Mouse (Mus musculus) neural tube, embryonic 13.5 days (tissue): Measurements from ENCODE around the gene Rps6kb2. TPM values are rescaled to one million over a fixed set of nuclear protein-coding genes. Genes with fewer than 3 reads are reported as not detected.

Experiments
- ATAC-seq: fragments of 200-750 bp; cut with Nextera tagmentation; 2 replicates; pipeline ENCODE4 v1.8.0; 2017; ENCODE audit warnings: low read depth, mild to moderate bottlenecking, moderate TSS enrichment, moderate library complexity
- H3K27ac ChIP-seq: fragments of 300-500 bp; sonication (generic); replicated peaks from 2 replicates; pipeline ENCODE4 v1.5.1; 2015; ENCODE audit warnings: moderate library complexity, mild to moderate bottlenecking, inconsistent platforms
- H3K27me3 ChIP-seq: fragments of 300-500 bp; sonication (generic); 2 replicates; pipeline ENCODE4 v1.6.1; 2015; ENCODE audit warnings: mild to moderate bottlenecking, inconsistent platforms
- H3K36me3 ChIP-seq: fragments of 300-500 bp; sonication (generic); 2 replicates; pipeline ENCODE4 v1.6.1; 2015; ENCODE audit warnings: mild to moderate bottlenecking, inconsistent platforms
- H3K4me1 ChIP-seq: fragments of 300-500 bp; sonication (generic); replicated peaks from 2 replicates; pipeline ENCODE4 v1.6.1; 2015; ENCODE audit warnings: inconsistent platforms
- H3K4me2 ChIP-seq: fragments of 300-500 bp; sonication (generic); 2 replicates; pipeline ENCODE4 v1.6.1; 2015; ENCODE audit warnings: inconsistent platforms, mild to moderate bottlenecking, moderate library complexity
- H3K4me3 ChIP-seq: fragments of 300-500 bp; sonication (generic); 2 replicates; pipeline ENCODE4 v1.5.1; 2015; ENCODE audit warnings: mild to moderate bottlenecking, inconsistent platforms
- H3K9ac ChIP-seq: fragments of 300-500 bp; sonication (generic); 2 replicates; pipeline ENCODE4 v1.6.1; 2015; ENCODE audit warnings: moderate library complexity, mild to moderate bottlenecking, inconsistent platforms
- H3K9me3 ChIP-seq: fragments of 300-500 bp; sonication (generic); 2 replicates; pipeline ENCODE4 v1.6.1; 2016; ENCODE audit warnings: inconsistent platforms
- WGBS: fragments of 180-500 bp; shearing (Covaris S2); methylation state at CpG from one replicate; pipeline ENCODE4 v1.1.7; 2015; 5-methylcytosine and 5-hydroxymethylcytosine counted together
- polyA plus RNA-seq: library from polyadenylated mRNA; unstranded; fragments of >200 nt; fragmentation: Nextera tagmentation; extraction: Ambion mirVana; gene quantifications from 2 replicates; pipeline ENCODE4 v1.2.1, GENCODE M21; 2015

Rps6kb2 gene
- polyA plus RNA-seq, 1 experiment from 2014 or later = 63.6 TPM

DNA sequence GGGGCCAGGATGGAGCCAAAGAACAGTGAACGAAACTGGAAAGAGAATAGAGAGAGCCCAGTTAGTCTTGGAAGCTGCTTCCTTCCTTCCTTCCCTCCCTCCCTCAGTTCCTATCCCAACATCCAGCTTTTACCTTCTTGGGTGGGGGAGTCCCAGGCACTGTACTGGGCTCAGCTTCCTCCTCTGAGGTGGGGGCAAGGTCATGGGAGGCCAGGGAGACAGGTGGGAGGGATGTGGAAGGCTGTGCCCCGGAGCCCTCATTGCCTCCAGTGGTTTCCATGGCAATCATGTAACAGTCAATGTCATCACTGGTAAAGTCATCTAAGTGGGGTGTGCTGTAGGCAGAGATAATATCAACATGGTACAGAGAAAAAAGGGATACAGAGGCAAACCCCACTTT is 32.9 kb upstream of the Rps6kb2 start:
- Histone ChIP-seq H3K27ac (peak overlapping the region; percentile 49; the same call in 1 of the 2 replicates), H3K4me1 (peaks cover 59% of the 10 kb centered on the region), H3K9ac (0 out of 2 replicates have a peak overlapping the region, but pooled peaks have one; percentile 26), H3K4me3 (no peak overlapping the region), H3K9me3 (no peaks in the 10 kb centered on the region), H3K36me3 (peaks cover 64% of the 10 kb centered on the region), H3K4me2 (no peak overlapping the region), H3K27me3 (no peaks in the 10 kb centered on the region)
- ATAC-seq = no peak
- WGBS = 56% methylated on average over 2 of the region's 2 CpGs

DNA sequence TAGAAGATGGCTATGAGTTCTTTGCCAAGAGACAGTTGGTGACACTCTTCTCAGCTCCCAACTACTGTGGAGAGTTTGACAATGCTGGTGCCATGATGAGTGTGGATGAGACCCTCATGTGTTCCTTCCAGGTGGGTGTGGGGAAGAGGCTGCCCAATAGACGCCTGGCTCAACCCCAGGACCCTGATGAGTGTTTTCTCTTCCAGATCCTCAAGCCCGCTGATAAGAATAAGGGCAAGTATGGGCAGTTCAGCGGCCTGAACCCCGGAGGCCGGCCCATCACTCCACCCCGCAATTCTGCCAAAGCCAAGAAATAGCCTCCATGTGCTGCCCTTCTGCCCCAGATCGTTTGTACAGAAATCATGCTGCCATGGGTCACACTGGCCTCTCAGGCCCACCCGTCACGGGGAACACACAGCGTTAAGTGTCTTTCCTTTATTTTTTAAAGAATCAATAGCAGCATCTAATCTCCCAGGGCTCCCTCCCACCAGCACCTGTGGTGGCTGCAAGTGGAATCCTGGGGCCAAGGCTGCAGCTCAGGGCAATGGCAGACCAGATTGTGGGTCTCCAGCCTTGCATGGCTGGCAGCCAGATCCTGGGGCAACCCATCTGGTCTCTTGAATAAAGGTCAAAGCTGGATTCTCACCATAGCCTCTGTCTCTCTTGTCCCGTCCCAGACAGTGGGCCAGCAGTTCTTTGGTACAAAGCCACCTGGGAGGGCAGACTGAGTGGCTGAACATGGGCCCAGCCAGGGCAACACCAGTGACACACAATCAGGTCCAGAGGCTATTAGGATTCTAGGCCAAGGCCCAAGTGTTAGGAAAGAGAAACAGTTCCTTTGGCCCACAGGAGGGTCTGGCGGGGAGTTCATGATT is 31.9 kb upstream of the Rps6kb2 start:
- Histone ChIP-seq H3K4me3 (no peak overlapping the region), H3K4me2 (no peak overlapping the region), H3K27ac (0 out of 2 replicates have a peak overlapping the region, but pooled peaks have one; percentile 1), H3K36me3 (peaks cover 62% of the 10 kb centered on the region), H3K9me3 (no peaks in the 10 kb centered on the region), H3K4me1 (peaks cover 48% of the 10 kb centered on the region), H3K27me3 (no peaks in the 10 kb centered on the region), H3K9ac (0 out of 2 replicates have a peak overlapping the region, but pooled peaks have one; percentile 12)
- 80% methylated on average over 12 of the region's 12 CpGs for WGBS
- ATAC-seq = no peak

DNA sequence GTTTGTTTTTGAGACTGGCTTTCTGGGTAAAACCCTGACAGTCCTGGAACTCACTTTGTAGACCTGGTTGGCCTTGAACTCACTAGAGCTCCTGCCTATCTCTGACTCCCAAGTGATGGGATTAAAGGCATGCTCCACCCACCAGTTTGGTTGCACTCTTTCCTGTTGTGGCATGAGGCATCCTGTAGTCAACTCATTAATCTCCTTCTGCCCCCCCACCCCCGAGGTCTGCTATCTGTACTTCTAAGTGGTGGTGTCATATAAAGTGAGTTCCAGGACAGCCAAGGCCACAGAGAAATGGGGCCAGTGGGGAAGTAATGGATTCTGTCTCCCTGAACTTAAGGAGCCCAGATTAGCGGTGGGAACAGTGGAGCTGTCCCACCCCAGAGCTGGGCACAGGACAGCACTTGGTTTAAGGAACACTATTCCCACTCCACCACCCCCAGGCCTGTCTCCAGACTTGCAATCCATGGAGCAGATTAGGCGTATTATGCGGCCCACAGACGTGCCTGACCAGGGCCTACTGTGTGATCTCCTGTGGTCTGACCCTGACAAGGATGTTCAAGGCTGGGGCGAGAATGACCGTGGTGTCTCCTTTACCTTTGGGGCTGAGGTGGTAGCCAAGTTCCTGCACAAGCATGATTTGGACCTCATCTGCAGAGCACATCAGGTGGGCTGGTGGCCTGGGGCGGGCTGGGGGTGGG is 31.0 kb upstream of the Rps6kb2 start:
- no peak overlapping the region for H3K4me2 ChIP-seq
- WGBS = 93% methylated on average over 8 of the region's 8 CpGs

DNA sequence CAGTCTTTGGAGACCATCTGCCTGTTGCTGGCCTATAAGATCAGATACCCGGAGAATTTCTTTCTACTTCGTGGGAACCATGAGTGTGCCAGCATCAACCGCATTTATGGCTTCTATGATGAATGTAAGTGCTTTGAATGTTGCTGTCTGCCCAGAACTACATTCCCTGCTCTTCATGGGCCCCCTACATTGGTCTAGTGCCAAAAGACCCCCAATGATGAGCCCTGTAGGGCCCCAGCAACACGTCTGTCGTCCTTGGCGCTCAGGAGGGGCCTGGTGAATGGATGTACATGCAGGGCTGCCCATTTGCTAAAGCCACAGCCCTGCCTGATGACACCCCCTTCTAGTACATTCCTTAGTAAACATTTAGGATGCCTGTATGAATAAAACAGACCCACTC is 30.0 kb upstream of the Rps6kb2 start:
- Histone ChIP-seq H3K4me1 (peaks cover 46% of the 10 kb centered on the region), H3K27me3 (no peaks in the 10 kb centered on the region), H3K36me3 (peaks cover 50% of the 10 kb centered on the region), H3K4me2 (peak overlapping the region; percentile 93), H3K27ac (peak overlapping the region; percentile 95; the same call in 1 of the 2 replicates), H3K4me3 (peak overlapping the region; percentile 97), H3K9ac (peak overlapping the region; percentile 99), H3K9me3 (no peaks in the 10 kb centered on the region)
- WGBS = 57% methylated on average over 6 of the region's 6 CpGs
- no peak for ATAC-seq

More for the DNA sequence above, 31.0 kb upstream of the Rps6kb2 start:
- ATAC-seq = no peak
- Histone ChIP-seq H3K4me3 (0 out of 2 replicates have a peak overlapping the region, but pooled peaks have one; percentile 97), H3K27me3 (no peaks in the 10 kb centered on the region), H3K9me3 (no peaks in the 10 kb centered on the region), H3K36me3 (peaks cover 54% of the 10 kb centered on the region), H3K9ac (peak overlapping the region; percentile 99; the same call in 1 of the 2 replicates), H3K4me1 (peaks cover 46% of the 10 kb centered on the region), H3K27ac (no peak overlapping the region)

DNA sequence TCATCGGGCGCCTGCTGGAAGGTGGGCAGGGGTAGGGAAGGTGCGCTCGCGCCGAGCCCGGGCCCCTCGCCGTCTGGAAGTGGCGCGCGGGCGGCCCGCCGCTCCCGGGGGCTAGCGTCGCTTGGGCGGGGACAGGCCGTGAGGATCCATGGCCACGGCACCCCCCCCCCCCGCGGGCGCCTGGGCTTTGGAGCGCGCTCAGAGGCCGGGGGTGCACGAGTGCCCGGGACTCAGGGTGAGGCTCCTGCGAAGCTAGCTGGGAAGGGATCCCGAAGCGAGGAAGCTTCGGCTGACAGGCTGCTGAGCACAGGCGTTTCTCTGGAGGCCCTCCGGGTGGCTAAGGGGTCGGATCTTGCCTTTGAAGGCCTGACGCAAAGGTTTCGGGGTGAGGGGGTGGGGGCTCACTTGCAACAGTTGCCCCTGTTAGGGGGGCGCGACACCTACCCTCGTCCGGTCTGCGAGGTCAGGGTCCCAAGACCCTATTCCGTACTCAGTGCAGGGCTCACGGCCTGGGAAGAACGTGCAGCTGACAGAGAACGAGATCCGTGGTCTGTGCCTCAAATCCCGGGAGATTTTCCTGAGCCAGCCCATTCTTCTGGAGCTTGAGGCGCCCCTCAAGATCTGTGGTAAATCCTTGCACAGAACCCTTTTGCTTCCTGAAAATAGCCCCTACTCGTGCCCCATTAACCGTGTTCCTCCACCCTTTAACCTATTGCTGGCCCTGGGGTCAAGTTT is 29.3 kb upstream of the Rps6kb2 start:
- no peaks in the 10 kb centered on the region for H3K9me3 ChIP-seq
- H3K9ac ChIP-seq = peak overlapping the region; percentile 99
- H3K27ac ChIP-seq = peak overlapping the region; percentile 95
- peaks cover 46% of the 10 kb centered on the region for H3K4me1 ChIP-seq
- H3K36me3 ChIP-seq = peaks cover 44% of the 10 kb centered on the region
- peak overlapping the region; percentile 93 for H3K4me2 ChIP-seq
- under 1% methylated on average over 52 of the region's 52 CpGs for WGBS
- peak; percentile 70 for ATAC-seq
- peak overlapping the region; percentile 97 for H3K4me3 ChIP-seq
- H3K27me3 ChIP-seq = no peaks in the 10 kb centered on the region

DNA sequence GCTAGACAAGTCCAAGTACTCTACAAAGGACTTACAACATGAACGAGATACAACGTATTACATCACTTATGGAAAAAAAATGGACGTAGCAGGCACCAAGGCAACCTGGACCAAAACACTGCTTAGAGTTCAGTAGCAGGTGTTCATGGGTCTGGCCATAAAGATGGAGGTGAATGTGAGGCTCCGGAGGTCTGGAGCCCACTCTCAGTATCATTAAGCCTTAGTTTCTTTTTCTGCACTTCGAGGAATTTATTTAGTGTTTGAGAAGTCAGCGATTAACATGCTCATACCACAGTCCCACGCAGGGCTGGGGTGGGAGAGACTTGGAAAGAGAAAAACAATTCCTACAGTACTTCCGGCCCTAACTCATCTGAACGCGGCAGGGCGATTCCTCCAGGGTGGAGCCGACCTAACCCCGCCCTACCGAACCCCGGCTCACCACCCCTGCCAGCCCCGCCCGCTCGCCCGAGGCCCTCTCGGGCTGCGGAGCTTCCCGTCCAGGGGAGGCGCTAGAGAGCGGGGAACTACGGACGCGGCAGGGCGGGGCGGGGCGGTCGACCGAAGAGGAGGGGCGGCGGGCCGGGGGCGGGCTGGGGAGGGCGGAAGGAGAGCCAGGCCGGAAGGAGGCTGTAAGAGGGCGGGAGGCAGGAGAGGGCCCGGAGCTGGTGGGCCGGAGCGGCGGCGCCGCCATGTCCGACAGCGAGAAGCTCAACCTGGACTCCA is 28.5 kb upstream of the Rps6kb2 start, which contains the start of gene Ppp1ca:
TSS of gene Ppp1ca (plus strand) at position 538 of the 723 bp plus-strand sequence.
- ATAC-seq = peak; percentile 90
- Histone ChIP-seq H3K4me1 (peaks cover 44% of the 10 kb centered on the region), H3K9me3 (no peaks in the 10 kb centered on the region), H3K9ac (peak within 1 kb of the TSS; percentile 99), H3K36me3 (peaks cover 36% of the 10 kb centered on the region), H3K4me3 (peak within 1 kb of the TSS; percentile 97), H3K27ac (peak within 1 kb of the TSS; percentile 95), H3K4me2 (peak within 1 kb of the TSS; percentile 93), H3K27me3 (no peaks in the 10 kb centered on the region)
- 6% methylated on average over 34 of the region's 47 CpGs for WGBS

DNA sequence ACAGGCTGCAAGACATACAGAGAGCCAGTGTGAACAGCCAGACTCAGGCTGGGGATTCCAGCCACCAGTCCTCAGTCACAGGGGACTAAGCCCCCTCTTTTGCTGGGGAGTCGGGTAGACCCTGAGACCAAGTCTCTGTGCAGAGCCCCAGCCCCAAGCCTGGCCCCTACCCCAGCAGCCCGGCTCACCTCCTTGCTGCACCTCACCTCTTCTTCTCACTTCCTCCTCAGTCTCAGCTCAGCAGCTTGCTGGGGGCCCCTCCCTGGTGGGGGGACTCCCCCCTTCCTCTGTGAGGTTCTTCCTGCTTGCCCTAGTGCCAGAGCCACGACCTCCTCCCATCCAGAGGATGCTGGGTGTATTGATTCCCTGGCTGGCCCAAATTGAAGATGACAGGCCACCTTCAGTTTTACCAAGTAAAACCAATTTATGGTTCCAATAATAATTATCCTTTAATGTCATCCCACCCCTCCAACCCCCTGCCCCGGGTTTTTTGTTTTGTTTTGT is 27.7 kb upstream of the Rps6kb2 start, which contains the start of gene Tbc1d10c:
TSS of gene Tbc1d10c (minus strand) at position 454 of the 504 bp plus-strand sequence.
- 65% methylated on average over 4 of the region's 4 CpGs for WGBS
- H3K4me2 ChIP-seq = peak within 1 kb of the TSS; percentile 93
- no peaks in the 10 kb centered on the region for H3K9me3 ChIP-seq
- H3K27ac ChIP-seq = peak within 1 kb of the TSS; percentile 95
- peaks cover 36% of the 10 kb centered on the region for H3K4me1 ChIP-seq
- no peaks in the 10 kb centered on the region for H3K27me3 ChIP-seq
- peaks cover 28% of the 10 kb centered on the region for H3K36me3 ChIP-seq
- H3K9ac ChIP-seq = peak within 1 kb of the TSS; percentile 99
- peak within 1 kb of the TSS; percentile 97 for H3K4me3 ChIP-seq
- ATAC-seq = no peak

DNA sequence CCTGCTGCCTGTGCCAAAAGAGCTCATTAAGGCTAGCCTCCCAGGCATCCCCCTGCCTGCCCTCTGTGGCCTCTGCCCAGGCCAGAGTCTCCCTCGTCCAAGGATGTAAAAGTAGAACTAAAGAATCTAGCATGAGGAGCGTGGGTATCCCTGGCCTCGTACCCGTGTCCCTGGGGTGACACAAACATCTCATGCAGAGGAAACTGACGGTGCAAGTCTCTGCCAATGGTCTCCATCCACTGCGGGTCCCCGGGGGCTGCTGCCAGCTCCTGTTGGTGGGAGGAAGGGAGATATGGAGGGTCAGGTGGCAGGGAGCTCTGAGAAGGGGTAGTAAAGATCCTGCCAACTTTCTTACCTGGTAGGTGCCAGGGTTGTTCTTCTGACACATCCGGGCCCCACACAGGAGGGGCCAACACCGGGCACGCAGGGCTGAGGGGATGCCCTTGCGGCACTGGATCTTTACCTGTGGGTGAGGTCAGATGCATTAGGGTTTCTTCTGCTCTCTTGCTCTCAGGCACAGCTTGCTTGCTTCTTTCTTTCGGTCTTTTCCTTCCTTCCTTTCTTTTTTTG is 26.0 kb upstream of the Rps6kb2 start:
- no peak for ATAC-seq
- Histone ChIP-seq H3K9ac (no peak overlapping the region), H3K9me3 (no peaks in the 10 kb centered on the region), H3K36me3 (peaks cover 11% of the 10 kb centered on the region), H3K27me3 (no peaks in the 10 kb centered on the region), H3K4me2 (no peak overlapping the region), H3K4me3 (no peak overlapping the region), H3K27ac (no peak overlapping the region), H3K4me1 (peaks cover 29% of the 10 kb centered on the region)
- WGBS = 83% methylated on average over 12 of the region's 12 CpGs

DNA sequence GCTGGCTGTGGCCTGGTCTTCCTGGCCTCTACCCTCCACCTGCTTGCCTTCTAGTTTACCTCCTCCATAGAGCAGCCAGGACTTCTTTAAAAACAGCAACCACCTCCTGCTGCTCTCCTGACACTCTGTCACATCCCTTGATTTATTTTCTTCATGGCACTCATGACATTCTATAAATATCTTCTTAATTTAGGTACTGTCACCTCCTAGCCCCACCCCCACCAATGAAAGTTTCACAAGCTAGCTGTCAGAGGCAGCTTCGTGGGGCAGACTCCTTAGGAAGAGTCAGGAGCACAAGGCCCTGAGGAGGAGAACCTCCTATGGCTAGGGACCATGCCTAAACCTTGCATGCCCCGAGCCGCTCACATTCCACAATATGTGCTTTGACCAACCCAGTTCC is 24.1 kb upstream of the Rps6kb2 start:
- Histone ChIP-seq H3K4me2 (no peak overlapping the region), H3K27ac (no peak overlapping the region), H3K9me3 (no peaks in the 10 kb centered on the region), H3K4me1 (peaks cover 25% of the 10 kb centered on the region), H3K36me3 (no peaks in the 10 kb centered on the region), H3K27me3 (no peaks in the 10 kb centered on the region), H3K4me3 (no peak overlapping the region), H3K9ac (no peak overlapping the region)
- WGBS = 72% methylated on average over 3 of the region's 3 CpGs
- no peak for ATAC-seq

DNA sequence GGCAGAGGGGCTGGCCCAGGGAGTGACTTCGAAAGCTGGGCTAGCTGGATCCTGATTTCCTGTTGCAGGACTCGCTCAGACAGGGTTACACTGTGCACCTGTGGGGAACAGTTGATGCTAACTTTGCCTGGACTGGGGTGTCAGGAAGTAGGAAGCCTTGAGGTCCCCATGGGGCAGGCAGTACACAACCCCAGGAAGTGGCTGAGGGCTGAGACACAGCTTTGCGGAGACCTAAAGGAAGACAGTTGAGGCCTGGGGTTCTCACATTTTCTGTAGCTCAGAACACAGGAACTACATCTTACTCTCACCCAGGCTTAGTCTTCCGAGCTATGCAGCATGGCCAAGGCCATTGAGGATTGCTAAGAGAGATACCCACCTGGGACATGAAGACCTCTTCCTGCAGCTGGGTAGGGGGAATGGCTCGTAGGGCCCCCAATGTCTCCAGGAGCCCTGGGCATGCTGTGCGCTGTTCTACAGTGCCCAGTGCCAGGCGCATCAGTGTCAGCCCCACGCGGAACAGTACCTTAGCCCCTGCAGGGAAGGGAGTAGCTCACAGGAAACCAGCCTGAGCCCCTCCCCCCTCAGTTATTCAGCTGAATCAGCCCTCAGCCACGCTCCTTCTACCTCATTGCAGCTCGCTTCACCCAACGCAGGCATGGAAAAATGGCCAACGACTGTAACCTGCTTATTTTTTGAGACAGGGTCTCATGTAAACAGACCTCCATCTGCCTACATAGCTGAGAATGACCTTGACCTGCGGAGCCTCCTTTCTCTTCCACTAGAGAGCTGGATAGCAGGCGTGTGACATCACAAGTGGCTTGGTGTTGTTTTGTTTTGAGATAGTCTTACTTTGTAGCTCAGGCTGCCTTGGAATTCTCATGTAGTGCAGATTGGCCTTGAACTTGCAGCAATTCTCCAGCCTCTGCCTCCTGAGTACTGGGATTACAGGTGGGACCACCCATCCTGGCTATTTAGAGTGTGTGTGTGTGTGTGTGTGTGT is 22.1 kb upstream of the Rps6kb2 start:
- Histone ChIP-seq H3K4me1 (peaks cover 25% of the 10 kb centered on the region), H3K9me3 (no peaks in the 10 kb centered on the region), H3K9ac (0 out of 2 replicates have a peak overlapping the region, but pooled peaks have one; percentile 8), H3K4me2 (no peak overlapping the region), H3K4me3 (no peak overlapping the region), H3K27me3 (no peaks in the 10 kb centered on the region), H3K27ac (no peak overlapping the region), H3K36me3 (no peaks in the 10 kb centered on the region)
- WGBS = 61% methylated on average over 15 of the region's 15 CpGs
- ATAC-seq = no peak
